Mouse (Mus musculus) neural tube, embryonic 12.5 days (tissue): ENCODE data around the gene Gls. TPM values are rescaled to one million over a fixed set of nuclear protein-coding genes. Genes with fewer than 3 reads are reported as not detected.

ENCODE experiments used
- polyA plus RNA-seq: library from polyadenylated mRNA; unstranded; fragments of >200 nt; fragmentation: Nextera tagmentation; extraction: Ambion mirVana; gene quantifications from 2 replicates; pipeline ENCODE4 v1.2.1, GENCODE M21; 2016

Gene Gls
- polyA plus RNA-seq, 1 experiment from 2014 or later, result 38.3 TPM

Other genes starting within 250 kb of the Gls start
- gene Stat4, start 246.1 kb downstream of the Gls start, polyA plus RNA-seq, result 0.22 and 0.66 TPM in 2 replicates
- gene Stat1, start 113.8 kb downstream of the Gls start, polyA plus RNA-seq, result 15.2 and 18.0 TPM in 2 replicates